Mouse (Mus musculus) gastrocnemius, postnatal 14 days (tissue): Measurements from ENCODE around the gene Nomo1. TPM values are rescaled to one million over a fixed set of nuclear protein-coding genes. Genes with fewer than 3 reads are reported as not detected.

Source experiments
- DNase-seq: peaks from one replicate; pipeline ENCODE4 v3.0.0; 2021; ENCODE audit warnings: mixed read lengths
- intact Hi-C: fragments of 180-260 bp; cut with DNase I; formaldehyde crosslinking; loops from one replicate; pipeline ENCODE4 v1.15.1; 2025; ENCODE audit warnings: low total_unique reads
- long read RNA-seq, 2 experiments: library from polyadenylated mRNA; stranded (forward); transcript quantifications; one replicate each; pipeline ENCODE4 v2.0.0; 2021
- total RNA-seq, 2 experiments: library from RNA; stranded (reverse); gene quantifications; 2 replicates each; pipeline ENCODE4 v1.2.3; 2021

The Nomo1 gene
- total RNA-seq: 10 to 100 TPM; 40.3 to 42.2 TPM
- long read RNA-seq, experiment 1, full-length matches to known transcripts: 3 of 24 reads
- long read RNA-seq, experiment 1, partial matches to known transcripts: 19 of 24 reads
- long read RNA-seq, experiment 1, other reads (novel, unspliced or antisense): 2 of 24 reads
- long read RNA-seq, experiment 2, full-length matches to known transcripts: 7 of 33 reads
- long read RNA-seq, experiment 2, partial matches to known transcripts: 24 of 33 reads
- long read RNA-seq, experiment 2, other reads (novel, unspliced or antisense): 2 of 33 reads

DNA sequence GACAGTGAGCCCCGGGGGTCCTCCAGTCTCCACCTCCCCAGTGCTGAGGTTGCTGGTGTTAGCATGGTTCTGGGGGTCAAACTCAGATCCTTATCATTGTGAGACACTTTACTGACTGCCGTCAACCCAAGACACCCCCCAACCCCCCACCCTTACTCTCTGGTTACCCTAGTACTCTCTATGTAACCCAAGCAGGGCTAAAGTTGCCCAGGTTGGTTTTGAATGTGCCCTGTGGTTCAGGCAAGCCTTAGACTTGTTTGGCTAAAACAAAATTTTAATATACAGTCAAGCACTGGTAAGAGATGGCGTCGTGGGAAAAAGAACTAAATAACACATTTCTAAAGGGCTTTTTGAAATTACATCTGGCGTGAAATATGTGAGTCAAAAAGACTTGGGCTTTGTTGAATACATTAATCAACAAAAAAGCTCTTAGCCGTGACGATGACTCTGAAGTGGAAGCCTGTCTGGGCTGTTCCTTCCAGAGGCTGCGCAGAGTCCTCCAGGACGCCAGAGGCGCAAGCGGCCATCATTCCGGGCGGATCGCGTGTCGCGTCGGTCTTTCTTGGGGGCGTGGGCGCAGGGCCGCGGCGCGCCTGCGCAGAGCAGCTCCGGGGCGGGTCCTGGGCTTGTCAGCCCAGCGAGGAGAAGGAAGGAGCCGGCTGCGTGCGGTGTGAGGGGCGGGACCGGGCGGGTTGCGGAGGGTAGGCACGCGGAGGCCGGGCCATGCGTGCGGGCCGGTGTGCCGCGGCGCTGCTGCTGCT, at the start of gene Nomo1:
Nomo1 (plus strand) TSS at position 590 of the 761 bp plus-strand sequence.
- intact Hi-C loops: no loop called here
- DNase-seq: peak; percentile 96

DNA sequence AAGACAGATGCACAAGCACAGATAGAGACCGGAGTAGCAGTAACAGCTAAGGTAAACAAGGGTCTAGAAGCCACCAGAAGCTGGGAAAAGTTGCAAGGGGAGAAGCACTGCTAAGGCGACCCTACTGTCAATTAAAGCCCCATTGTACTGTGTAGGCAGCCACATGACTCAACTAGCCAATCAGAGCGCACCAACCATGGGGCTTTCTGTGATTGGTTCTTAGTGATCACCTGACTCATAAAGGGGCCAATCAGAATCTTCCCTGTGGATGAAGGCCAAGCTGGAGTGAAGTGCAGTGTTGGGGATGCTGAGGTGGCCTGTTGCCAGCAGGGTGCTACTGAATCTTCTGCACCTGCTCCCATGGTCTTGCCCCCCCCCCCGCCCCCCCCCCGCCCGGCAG, 46.6 kb upstream of the Nomo1 start:
- no peak for DNase-seq
- intact Hi-C loops: no loop called here

- intact Hi-C loops: no loop called here
- DNase-seq: no peak
These were observed 45.2 kb upstream of the Nomo1 start for GRCm38 (mm10) chr7:45988344-45988743.

DNA sequence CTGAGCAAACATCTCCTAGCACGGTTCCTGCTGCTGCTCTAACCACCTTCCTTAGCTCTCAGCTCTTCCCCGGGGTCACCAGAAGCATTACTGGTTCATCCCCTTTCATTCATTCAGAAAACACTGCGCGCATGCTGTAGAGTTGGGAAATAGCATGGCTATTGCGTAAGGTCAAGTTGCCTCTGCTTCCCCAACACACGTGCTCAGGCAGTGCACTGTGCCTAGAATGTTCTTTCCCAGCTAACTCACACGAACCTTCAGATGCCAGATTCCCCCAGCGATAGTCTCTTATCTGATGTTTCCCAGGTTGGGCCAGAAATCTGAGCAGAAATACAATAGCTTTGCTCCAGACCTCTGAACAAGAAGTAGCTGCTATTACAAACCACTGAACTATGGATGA, 41.0 kb upstream of the Nomo1 start:
- intact Hi-C loops: no loop called here
- DNase-seq: no peak

GRCm38 (mm10) chr7:46000577-46000976, 32.9 kb upstream of the Nomo1 start:
- intact Hi-C loops: no loop called here

GRCm38 (mm10) chr7:46002748-46003147, 30.8 kb upstream of the Nomo1 start:
- intact Hi-C loops: no loop called here

More at GRCm38 (mm10) chr7:46000577-46000976, 32.9 kb upstream of the Nomo1 start:
- DNase-seq: no peak

DNA sequence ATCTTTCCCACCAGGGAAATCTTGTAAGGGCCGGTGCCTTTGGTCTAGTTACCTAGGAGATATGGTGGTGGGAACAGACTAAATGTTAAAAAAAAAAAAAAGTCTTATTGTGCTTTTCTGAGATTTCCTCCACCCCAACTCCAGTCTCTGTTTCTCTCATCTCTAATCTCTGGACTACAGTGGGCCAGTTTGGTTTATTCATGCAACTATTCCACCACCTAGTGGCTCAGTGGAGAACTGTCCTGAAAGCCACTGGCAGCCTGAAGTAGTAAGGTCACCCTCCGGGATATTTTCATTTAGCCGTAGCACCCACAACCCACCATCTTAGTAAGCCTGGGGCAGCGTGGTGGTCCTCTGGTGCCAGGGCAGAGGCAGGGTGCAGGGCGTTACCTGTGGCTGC, 23.9 kb upstream of the Nomo1 start:
- intact Hi-C loops: loop anchor here (5.0 kb wide), 1 partner anchor 62 kb away; no protein-coding TSS in a partner anchor
- DNase-seq: peak; percentile 47

More at GRCm38 (mm10) chr7:46002748-46003147, 30.8 kb upstream of the Nomo1 start:
- no peak for DNase-seq

DNA sequence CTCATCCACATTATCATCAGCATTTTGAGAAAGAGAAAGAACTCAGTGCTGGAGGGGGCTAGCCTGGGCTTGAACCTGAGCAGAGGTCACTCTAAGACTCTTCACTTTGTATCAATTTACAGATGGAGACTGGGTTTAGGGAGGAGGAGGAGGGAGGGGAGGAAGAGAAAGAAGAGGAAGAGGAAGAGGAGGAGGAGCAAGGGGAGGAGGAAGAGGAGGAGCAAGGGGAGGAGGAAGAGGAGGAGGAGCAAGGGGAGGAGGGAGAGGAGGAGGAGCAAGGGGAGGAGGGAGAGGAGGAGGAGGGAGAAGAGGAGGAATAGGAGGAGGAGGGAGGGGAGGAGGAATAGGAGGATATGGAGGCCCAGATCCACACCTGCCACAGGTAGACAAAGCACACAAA, 21.4 kb upstream of the Nomo1 start:
- intact Hi-C loops: loop anchor here (2.0 kb wide), 1 partner anchor 135 kb away; no protein-coding TSS in a partner anchor
- no peak for DNase-seq

- intact Hi-C loops: loop anchor here (2.0 kb wide), 2 partner anchors 137 to 143 kb away; no protein-coding TSS in a partner anchor
- peak; percentile 55 for DNase-seq
These were observed 20.1 kb upstream of the Nomo1 start for GRCm38 (mm10) chr7:46013266-46014010.

GRCm38 (mm10) chr7:46019594-46019993, 13.9 kb upstream of the Nomo1 start:
- intact Hi-C loops: no loop called here
- no peak for DNase-seq

DNA sequence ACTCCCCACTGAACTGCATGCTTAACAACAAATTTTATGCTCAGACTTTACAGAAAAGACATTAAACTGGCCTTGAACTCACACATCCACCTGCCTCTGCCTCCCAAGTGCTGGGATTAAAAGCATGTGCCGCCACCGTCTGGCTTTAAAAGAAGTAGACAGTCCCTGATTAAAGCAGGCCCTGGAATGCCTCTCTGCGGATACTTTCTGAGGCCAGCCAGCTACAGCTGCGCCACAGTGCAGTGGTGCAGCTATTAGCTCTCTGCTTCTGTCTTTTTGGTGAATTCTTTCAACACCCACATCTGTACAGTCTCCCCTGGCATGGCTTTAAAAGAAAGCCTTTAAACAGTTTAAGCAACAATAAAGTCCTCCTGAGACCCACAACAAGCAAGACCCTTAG, 11.5 kb upstream of the Nomo1 start:
- DNase-seq: no peak
- intact Hi-C loops: no loop called here

- no peak for DNase-seq
- intact Hi-C loops: no loop called here
These were observed 8.1 kb upstream of the Nomo1 start for GRCm38 (mm10) chr7:46025436-46025835.

DNA sequence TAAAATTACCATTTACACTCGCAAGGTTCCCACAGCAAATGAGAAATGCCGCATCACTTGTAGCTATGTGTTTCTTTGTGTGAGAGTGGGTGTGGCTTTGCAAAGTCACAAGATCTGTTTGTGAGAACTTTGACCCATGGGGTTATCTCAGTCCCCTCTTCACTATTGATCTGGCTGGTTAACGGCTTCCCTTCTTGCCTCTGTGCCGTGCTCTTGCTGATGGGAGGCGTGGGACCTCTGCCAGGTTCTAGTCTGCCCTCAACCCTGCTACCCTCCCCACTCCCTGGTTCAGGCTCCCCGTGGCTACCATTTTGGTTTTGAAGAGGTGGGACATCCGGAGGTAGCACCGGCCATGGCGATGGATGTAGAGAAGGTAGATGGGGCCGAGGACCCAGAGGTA, 4.8 kb upstream of the Nomo1 start:
- intact Hi-C loops: no loop called here
- no peak for DNase-seq

DNA sequence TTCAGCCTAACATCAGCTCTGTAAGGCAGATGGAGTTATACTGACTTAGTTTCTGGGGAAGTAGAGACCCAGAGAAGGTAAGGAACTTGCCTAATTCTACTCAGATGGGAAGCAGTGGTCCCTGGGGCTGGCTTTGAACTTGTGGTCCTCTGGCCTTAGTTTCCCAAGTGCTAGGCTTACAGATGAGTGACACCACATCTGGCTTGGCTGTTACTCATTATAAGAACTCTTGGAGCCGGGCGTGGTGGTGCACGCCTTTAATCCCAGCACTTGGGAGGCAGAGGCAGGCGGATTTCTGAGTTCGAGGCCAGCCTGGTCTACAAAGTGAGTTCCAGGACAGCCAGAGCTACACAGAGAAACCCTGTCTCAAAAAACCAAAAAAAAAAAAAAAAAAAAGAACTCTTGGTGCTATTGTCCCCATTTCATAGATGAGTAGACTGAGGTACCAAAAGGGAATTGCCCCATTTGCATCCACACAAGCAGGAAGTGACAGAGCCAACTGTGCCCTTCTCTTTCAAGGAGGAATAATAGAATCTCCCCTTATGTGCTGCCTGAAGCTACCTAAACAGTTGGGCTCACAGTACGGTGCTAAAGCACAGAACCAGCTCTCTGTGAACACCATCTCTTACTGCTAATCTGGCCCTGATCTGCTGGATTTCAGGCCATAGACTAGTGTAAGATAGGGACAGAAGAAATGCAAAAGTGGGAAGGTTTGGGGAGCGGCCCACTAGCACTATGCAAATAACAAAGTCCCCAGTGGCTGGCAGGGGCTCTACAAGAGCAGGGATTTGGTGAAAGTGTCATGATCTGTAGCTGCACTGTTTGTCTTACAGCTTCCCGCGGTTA, 4.0 kb upstream of the Nomo1 start:
- intact Hi-C loops: no loop called here

DNA sequence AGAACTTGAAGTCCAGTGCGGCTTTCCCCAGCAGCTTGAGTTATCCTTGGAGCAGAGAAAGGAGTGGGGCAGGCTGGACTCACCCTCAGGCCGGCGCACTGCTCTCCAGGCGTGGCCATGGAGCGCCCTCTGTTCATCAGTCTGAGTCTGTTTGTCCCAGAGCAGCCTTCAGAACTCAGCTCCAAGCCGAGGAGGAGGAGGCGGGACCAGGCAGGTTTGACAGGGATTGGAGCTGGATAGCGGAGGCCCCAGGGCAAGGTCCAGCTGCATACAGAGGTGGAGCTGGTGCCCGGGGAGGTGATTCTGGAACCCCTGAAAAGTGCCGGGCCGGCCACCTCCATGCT, 3.4 kb upstream of the Nomo1 start, which contains the start of gene Abcc6:
Abcc6 (minus strand) TSS at position 158 of the 344 bp plus-strand sequence.
- intact Hi-C loops: no loop called here

More for the DNA sequence above, 4.0 kb upstream of the Nomo1 start:
- no peak for DNase-seq

GRCm38 (mm10) chr7:46031075-46031474, 2.4 kb upstream of the Nomo1 start:
- DNase-seq: no peak

More for the DNA sequence above, 3.4 kb upstream of the Nomo1 start, which contains the start of gene Abcc6:
- DNase-seq: no peak

GRCm38 (mm10) chr7:46033870-46034337, 406 bp downstream of the Nomo1 start:
- intact Hi-C loops: no loop called here
- no peak for DNase-seq

More at GRCm38 (mm10) chr7:46031075-46031474, 2.4 kb upstream of the Nomo1 start:
- intact Hi-C loops: no loop called here

DNA sequence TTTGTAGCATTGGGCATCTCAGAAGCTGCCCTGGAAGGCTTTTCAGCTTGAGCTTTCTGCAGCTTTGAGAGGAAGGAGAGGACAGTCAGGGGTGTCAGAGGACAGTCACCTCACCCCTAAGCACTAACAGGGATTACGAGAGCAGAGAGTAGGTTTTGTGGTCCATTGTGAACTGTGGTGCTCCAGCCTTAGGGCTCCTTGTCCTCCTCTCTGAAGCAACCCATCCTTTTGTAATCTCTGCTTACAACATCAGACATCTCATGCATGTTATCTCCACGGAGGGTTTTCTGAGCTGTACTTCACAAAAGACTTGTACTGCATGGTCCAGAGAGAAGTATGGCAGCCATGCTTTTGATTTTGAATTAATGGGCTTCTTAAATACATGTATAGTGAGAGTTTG, 1.5 kb downstream of the Nomo1 start:
- intact Hi-C loops: no loop called here
- no peak for DNase-seq

- intact Hi-C loops: no loop called here
- DNase-seq: no peak
These were observed 2.0 kb downstream of the Nomo1 start for GRCm38 (mm10) chr7:46035468-46035867.
